Comparison of ENCODE assay signal across 8 mouse cellular contexts in genomic region chr16:95658836-95659430, GRCm38 (mm10). TPM values are rescaled to one million over a fixed set of nuclear protein-coding genes. Genes with fewer than 3 reads are reported as not detected.
A peak's percentile ranks its signal among the peaks of the same experiment; 100 is the strongest.
DNase-seq lines count a peak whose midpoint lies in the region; ATAC-seq and TF ChIP-seq lines count a peak whose summit lies in the region.

No protein-coding gene starts in this region.

- peaks cover 3% of the 10 kb centered on the region; the same call in 1 of the 2 replicates for H3K27me3 ChIP-seq in heart, embryonic 12.5 days (replicated peaks)
- no peaks in the 10 kb centered on the region for H3K27me3 ChIP-seq in C2C12 (ENCODE audit: control insufficient read depth, insufficient read depth, insufficient read length)

- peaks cover 12% of the 10 kb centered on the region; the same call in 1 of the 2 replicates for H3K9me3 ChIP-seq in heart, embryonic 12.5 days (replicated peaks)

- no peaks in the 10 kb centered on the region for H3K4me1 ChIP-seq in heart, embryonic 12.5 days (replicated peaks)

- no peak overlapping the region for H3K4me2 ChIP-seq in heart, embryonic 12.5 days

- no peaks in the 10 kb centered on the region for H3K79me2 ChIP-seq in C2C12 (ENCODE audit: control insufficient read depth, insufficient read depth)

- WGBS in heart, embryonic 12.5 days, result 55% methylated on average over 5 of the region's 5 CpGs

- H3ac ChIP-seq in C2C12 (ENCODE audit: control insufficient read depth, insufficient read length, low read depth), result no peak overlapping the region

- H3K79me3 ChIP-seq in C2C12 (ENCODE audit: low read depth), result no peaks in the 10 kb centered on the region

- no peak overlapping the region for H3K27ac ChIP-seq in heart, embryonic 12.5 days (ENCODE audit: poor library complexity, severe bottlenecking)

- no peak overlapping the region for H3K4me3 ChIP-seq in heart, embryonic 12.5 days
- no peak overlapping the region for H3K4me3 ChIP-seq in C2C12 (ENCODE audit: insufficient read depth, poor library complexity, severe bottlenecking)

- no peaks in the 10 kb centered on the region for H3K36me3 ChIP-seq in heart, embryonic 12.5 days
- no peaks in the 10 kb centered on the region for H3K36me3 ChIP-seq in C2C12 (ENCODE audit: control insufficient read depth, insufficient read depth)

- ATAC-seq in heart, embryonic 12.5 days (ENCODE audit: insufficient number of reproducible peaks, low FRiP score), result no peak

- intact Hi-C loops in gastrocnemius, postnatal 14 days (cut with DNase I; ENCODE audit: low total_unique reads), result loop anchor here (5.0 to 10.0 kb wide), 2 partner anchors 76 to 288 kb away; no protein-coding TSS in a partner anchor
- intact Hi-C loops in left cerebral cortex, postnatal 4 days (cut with DNase I), result no loop called here

- DNase-seq in heart, adult 11 months, result peak; percentile 94
- DNase-seq in adrenal gland, postnatal 4 days (ENCODE audit: low spot score in 2 of 2), result peak; percentile 15 to 39
- peak; percentile 40 for DNase-seq in gastrocnemius, postnatal 14 days
- peak; percentile 17 for DNase-seq in left cerebral cortex, postnatal 4 days
- peak; percentile 82 for DNase-seq in naive thymus-derived CD4-positive, alpha-beta T cell, adult 2 months (ENCODE audit: low read depth)
- DNase-seq in urinary bladder, postnatal 14 days (ENCODE audit: low spot score), result peak; percentile 88

- peak; percentile 58 for TF ChIP-seq CTCF in C2C12 (IDR thresholded peaks at IDR 0.05; ENCODE audit: control insufficient read depth, insufficient read depth, insufficient read length)

- H3K9ac ChIP-seq in heart, embryonic 12.5 days, result no peak overlapping the region

TF ChIP-seq in C2C12, 6 proteins besides CTCF, POLR2A, EP300 and RAD21:
- no peak for TF ChIP-seq MYOG (IDR thresholded peaks at IDR 0.05; ENCODE audit: control insufficient read depth, extremely low read depth, insufficient read length)
- TF ChIP-seq MYOD1 (IDR thresholded peaks at IDR 0.05; ENCODE audit: control insufficient read depth, insufficient read length, low read depth), result no peak
- no peak for TF ChIP-seq MAX (IDR thresholded peaks at IDR 0.05)
- TF ChIP-seq USF1 (IDR thresholded peaks at IDR 0.05; ENCODE audit: low read depth), result no peak
- TF ChIP-seq FOSL1 (IDR thresholded peaks at IDR 0.05; ENCODE audit: insufficient read depth, low read length, poor library complexity, severe bottlenecking), result no peak
- TF ChIP-seq CEBPB (IDR thresholded peaks at IDR 0.05; ENCODE audit: low read depth), result no peak
TF ChIP-seq in C2C12: peak in this region for 0.

RNA-seq across cellular contexts. Expression of gene Ets2, which starts 42.9 kb away (rescaled TPM):
- 52.0 and 59.0 TPM in 2 replicates for polyA plus RNA-seq in heart, embryonic 12.5 days (2016; fragmentation: Nextera tagmentation; extraction: Ambion mirVana)
- polyA plus RNA-seq in C2C12 (2012; fragmentation: generic; extraction: Trizol), result 60.6 TPM
- 10 to 100 TPM; 64.8 to 73.7 TPM for total RNA-seq in adrenal gland, postnatal 4 days (2021)
- 10 to 100 TPM; 46.1 to 52.9 TPM for total RNA-seq in gastrocnemius, postnatal 14 days (2021)
- 10 to 100 TPM; 42.5 to 44.0 TPM for total RNA-seq in left cerebral cortex, postnatal 4 days (2021)

Comparison
In these comparisons a context has a peak if more than half of its experiments do, and no peak if none do; other contexts are left out.
1. DNase-seq: peak in every context shown above with its lines; median percentile 94 in heart, adult 11 months; 88 in urinary bladder, postnatal 14 days; 82 in naive thymus-derived CD4-positive, alpha-beta T cell, adult 2 months; 40 in gastrocnemius, postnatal 14 days; 27 in adrenal gland, postnatal 4 days; 17 in left cerebral cortex, postnatal 4 days.